Mouse (Mus musculus): ENCODE results near the gene Sobp. TPM values are rescaled to one million over a fixed set of nuclear protein-coding genes. Genes with fewer than 3 reads are reported as not detected.

The Sobp gene
- polyA plus RNA-seq, 1 experiment = not detected

DNA sequence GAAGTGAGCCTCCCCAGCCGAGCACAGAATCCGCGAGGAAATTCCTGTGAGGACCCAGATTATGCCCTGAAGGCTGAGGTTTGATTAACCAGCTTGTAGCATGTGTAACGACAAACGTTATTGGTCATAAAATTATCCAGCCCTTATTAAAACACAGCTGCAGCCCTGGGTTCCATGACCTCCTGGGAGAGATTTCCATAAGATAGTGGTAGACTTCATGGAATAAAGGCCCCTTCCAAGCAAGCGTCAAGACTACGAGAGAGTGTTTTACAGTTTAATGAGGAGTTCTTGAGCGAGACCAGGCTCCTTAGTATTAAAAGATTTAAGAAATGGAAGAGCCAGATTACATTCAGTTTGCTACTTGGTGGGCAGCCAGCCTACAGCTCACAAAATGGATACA is 76.6 kb downstream of the Sobp start:
- Histone ChIP-seq H3K4me1 (ENCODE audit: control insufficient read depth, insufficient read depth, low read length) (no peaks in the 10 kb centered on the region), H3K4me3 (ENCODE audit: insufficient read depth, low read length) (no peak overlapping the region), H3K27ac (ENCODE audit: insufficient read depth, low read depth, low read length) (no peak overlapping the region)
- TF ChIP-seq POLR2A (IDR thresholded peaks at IDR 0.05; ENCODE audit: borderline replicate concordance, low read depth, low read length) (no peak), CTCF (IDR thresholded peaks at IDR 0.05; ENCODE audit: low read depth, low read length) (no peak)

DNA sequence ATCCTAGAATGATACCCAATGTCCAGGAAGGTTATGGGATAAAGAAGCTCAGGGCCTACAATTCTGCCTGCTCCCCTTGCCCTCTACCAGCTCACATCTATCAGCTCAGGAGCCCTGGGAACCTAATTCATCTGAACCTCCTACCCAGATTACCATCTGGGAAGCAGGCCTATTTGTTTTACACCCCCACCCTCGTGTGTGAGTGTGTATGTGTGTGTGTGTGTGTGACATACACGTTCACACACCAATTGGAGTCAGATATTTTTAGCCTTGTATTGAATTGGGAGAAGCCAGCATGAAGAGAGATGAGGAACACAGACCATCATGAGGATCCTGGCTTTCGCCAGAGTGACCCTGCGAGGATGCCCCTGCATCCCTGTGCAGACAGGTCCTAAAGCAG is 77.7 kb downstream of the Sobp start:
- no peak overlapping the region for H3K27ac ChIP-seq (ENCODE audit: insufficient read depth, low read depth, low read length)
- no peaks in the 10 kb centered on the region for H3K4me1 ChIP-seq (ENCODE audit: control insufficient read depth, insufficient read depth, low read length)
- no peak overlapping the region for H3K4me3 ChIP-seq (ENCODE audit: insufficient read depth, low read length)
- TF ChIP-seq POLR2A (IDR thresholded peaks at IDR 0.05; ENCODE audit: borderline replicate concordance, low read depth, low read length) = no peak
- no peak for TF ChIP-seq CTCF (IDR thresholded peaks at IDR 0.05; ENCODE audit: low read depth, low read length)

DNA sequence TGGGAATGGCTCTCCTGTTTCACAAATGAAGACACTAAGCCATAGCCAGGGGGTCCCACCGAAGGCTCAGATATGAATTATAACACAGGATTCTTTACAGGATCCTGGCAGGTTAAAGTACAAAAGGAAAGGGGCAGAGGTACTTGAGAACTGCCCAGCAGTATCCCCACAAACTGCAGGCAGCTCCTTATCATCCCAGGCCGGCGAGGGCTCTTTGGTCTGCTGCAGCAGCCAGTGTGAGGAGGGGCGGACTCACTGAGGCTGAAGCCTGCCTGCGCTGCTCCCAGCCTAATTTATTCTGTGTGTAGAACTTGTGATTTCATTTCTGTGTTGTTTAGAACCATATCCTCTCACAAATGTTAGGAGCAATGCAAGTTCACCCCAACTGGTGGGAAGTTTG is 79.8 kb downstream of the Sobp start:
- no peaks in the 10 kb centered on the region for H3K4me1 ChIP-seq (ENCODE audit: control insufficient read depth, insufficient read depth, low read length)
- H3K4me3 ChIP-seq (ENCODE audit: insufficient read depth, low read length) = no peak overlapping the region
- TF ChIP-seq CTCF (IDR thresholded peaks at IDR 0.05; ENCODE audit: low read depth, low read length) = no peak
- no peak for TF ChIP-seq POLR2A (IDR thresholded peaks at IDR 0.05; ENCODE audit: borderline replicate concordance, low read depth, low read length)
- no peak overlapping the region for H3K27ac ChIP-seq (ENCODE audit: insufficient read depth, low read depth, low read length)

DNA sequence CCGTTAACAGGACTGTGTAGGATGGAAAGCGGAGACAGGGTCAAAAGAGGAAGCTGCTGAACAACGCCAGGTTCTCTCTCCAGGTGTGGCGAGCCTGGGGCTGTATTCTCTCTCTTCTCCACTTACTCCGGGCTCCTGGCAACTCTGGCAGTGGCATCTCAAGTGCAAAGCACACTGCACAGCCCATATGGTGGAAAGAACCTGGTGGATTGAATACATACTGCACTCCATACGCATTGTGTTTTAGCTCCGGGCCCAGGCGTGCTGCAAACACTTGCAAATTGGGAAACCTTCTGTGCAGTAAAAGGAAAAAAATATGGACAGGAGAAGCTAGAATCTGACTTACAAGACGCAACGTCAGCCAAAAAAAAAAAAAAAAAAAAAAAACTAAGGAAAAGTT is 80.9 kb downstream of the Sobp start:
- no peak for TF ChIP-seq CTCF (IDR thresholded peaks at IDR 0.05; ENCODE audit: low read depth, low read length)
- no peak for TF ChIP-seq POLR2A (IDR thresholded peaks at IDR 0.05; ENCODE audit: borderline replicate concordance, low read depth, low read length)

DNA sequence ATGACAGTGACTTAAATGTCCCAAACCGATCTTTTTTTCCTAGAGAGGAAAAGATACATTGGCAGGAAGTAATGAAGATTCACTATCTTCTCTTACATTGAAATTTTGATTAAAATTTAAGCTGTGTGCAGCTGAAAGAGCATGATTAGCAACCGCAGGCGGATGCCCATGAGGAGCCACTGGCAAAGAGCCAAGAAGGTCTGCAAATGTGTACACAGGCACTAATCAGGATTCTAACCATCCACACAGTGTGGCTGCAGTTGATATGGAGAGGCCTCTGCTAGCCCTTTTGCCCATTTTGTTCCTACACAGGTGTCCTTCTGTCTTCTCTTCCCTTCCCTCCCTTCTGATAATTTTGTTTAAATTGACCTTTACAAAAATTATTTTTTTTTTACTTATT is 84.3 kb downstream of the Sobp start:
- no peak for TF ChIP-seq POLR2A (IDR thresholded peaks at IDR 0.05; ENCODE audit: borderline replicate concordance, low read depth, low read length)
- no peak for TF ChIP-seq CTCF (IDR thresholded peaks at IDR 0.05; ENCODE audit: low read depth, low read length)
- H3K27ac ChIP-seq (ENCODE audit: insufficient read depth, low read depth, low read length) = no peak overlapping the region
- no peaks in the 10 kb centered on the region for H3K4me1 ChIP-seq (ENCODE audit: control insufficient read depth, insufficient read depth, low read length)
- no peak overlapping the region for H3K4me3 ChIP-seq (ENCODE audit: insufficient read depth, low read length)

More for the DNA sequence above, 80.9 kb downstream of the Sobp start:
- H3K27ac ChIP-seq (ENCODE audit: insufficient read depth, low read depth, low read length) = no peak overlapping the region
- no peak overlapping the region for H3K4me3 ChIP-seq (ENCODE audit: insufficient read depth, low read length)
- no peaks in the 10 kb centered on the region for H3K4me1 ChIP-seq (ENCODE audit: control insufficient read depth, insufficient read depth, low read length)

DNA sequence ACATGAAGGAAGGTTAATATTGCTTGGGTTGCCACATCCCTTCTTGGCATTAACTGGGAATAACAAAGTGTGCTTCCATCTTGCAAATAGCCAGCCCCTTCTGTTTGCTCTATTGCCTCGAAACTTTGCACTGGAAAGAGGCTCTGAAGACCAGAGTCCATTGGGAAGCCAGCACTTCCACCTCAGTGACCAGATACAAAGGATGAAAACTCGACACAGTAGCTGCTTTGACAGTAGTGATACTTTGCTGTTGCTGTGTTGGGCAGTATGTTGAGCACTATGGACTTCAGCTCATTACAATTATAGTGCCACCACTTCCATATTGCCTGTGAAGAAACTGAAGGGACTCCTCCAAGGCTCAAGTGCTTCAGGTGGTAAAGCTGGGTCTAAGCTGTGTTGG is 86.9 kb downstream of the Sobp start:
- Histone ChIP-seq H3K4me1 (ENCODE audit: control insufficient read depth, insufficient read depth, low read length) (no peaks in the 10 kb centered on the region), H3K27ac (ENCODE audit: insufficient read depth, low read depth, low read length) (no peak overlapping the region), H3K4me3 (ENCODE audit: insufficient read depth, low read length) (no peak overlapping the region)
- TF ChIP-seq POLR2A (IDR thresholded peaks at IDR 0.05; ENCODE audit: borderline replicate concordance, low read depth, low read length) = no peak
- TF ChIP-seq CTCF (IDR thresholded peaks at IDR 0.05; ENCODE audit: low read depth, low read length) = no peak

DNA sequence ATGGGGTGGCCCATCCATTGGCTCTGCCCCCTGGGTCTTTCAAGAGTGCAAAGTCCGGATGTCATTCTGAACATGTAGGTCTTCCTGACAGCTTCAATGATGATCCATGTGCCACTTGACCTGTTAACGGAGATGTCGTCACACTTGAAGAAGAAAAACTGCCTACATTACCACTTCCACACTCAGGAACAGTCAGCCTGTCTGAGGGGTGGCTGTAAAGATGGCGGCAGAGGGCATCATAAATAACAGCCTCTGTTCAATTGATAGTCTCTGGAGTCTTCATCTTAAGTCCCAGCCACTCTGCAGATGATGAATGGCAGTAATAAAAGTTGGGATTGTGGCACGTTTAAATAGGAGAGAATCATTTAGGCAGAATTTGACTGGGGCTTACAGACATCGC is 87.4 kb downstream of the Sobp start:
- TF ChIP-seq CTCF (IDR thresholded peaks at IDR 0.05; ENCODE audit: low read depth, low read length) (no peak), POLR2A (IDR thresholded peaks at IDR 0.05; ENCODE audit: borderline replicate concordance, low read depth, low read length) (no peak)
- no peak overlapping the region for H3K4me3 ChIP-seq (ENCODE audit: insufficient read depth, low read length)
- H3K4me1 ChIP-seq (ENCODE audit: control insufficient read depth, insufficient read depth, low read length) = no peaks in the 10 kb centered on the region
- H3K27ac ChIP-seq (ENCODE audit: insufficient read depth, low read depth, low read length) = no peak overlapping the region

DNA sequence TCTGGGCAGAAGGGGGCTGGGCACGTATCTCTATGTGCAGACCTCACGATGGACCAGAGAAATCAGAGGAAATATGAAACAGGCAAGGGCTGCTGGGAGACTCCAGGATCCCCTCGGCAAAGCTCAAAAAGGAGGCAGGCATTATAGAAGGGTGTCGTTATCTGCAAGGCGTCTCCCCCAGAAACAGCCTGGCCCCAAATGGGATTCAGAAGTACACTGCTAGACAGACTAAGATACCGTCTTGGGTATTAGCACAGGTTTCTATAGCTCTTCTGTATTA is 90.3 kb downstream of the Sobp start:
- Histone ChIP-seq H3K4me1 (ENCODE audit: control insufficient read depth, insufficient read depth, low read length) (no peaks in the 10 kb centered on the region), H3K4me3 (ENCODE audit: insufficient read depth, low read length) (no peak overlapping the region), H3K27ac (ENCODE audit: insufficient read depth, low read depth, low read length) (no peak overlapping the region)
- TF ChIP-seq POLR2A (IDR thresholded peaks at IDR 0.05; ENCODE audit: borderline replicate concordance, low read depth, low read length) (no peak), CTCF (IDR thresholded peaks at IDR 0.05; ENCODE audit: low read depth, low read length) (no peak)

DNA sequence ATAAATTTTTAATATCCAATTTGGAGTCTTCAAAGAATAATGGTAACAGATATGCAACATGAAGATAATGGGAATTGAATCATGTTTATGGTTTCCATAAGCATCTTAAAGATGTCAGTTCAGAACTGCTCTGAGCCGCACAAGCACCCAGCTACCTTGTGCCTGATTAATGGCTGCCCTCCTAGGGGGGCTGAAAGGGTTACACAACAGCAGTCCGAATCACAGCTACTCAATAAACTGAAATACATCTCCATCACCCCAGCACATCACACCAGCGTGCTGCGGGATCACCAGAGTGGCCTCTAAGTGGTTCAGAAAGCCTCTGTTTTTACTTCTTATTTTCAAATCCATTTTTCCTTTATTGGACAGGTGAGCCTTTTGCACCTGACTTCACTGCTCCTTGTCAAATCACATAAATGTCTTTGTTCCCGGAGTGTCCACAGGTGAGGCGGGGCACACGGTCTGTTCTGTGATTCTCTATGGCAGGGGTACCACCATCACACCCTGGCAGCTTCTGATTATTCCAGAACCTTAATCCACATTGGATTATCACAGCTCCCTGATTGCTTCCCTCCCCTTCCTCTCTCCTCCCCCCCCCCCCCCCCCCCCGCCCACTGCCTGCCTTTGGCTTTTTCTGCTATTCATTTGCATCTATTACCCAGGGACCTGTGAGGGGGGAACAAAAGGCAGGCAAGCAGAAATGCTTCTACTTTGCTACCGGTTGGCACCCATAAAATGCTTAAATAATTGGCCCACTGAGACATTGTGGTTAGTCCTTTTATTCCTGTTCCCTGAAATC is 90.8 kb downstream of the Sobp start:
- TF ChIP-seq POLR2A (IDR thresholded peaks at IDR 0.05; ENCODE audit: borderline replicate concordance, low read depth, low read length) = no peak
- TF ChIP-seq CTCF (IDR thresholded peaks at IDR 0.05; ENCODE audit: low read depth, low read length) = no peak
- Histone ChIP-seq H3K4me1 (ENCODE audit: control insufficient read depth, insufficient read depth, low read length) (no peaks in the 10 kb centered on the region), H3K4me3 (ENCODE audit: insufficient read depth, low read length) (no peak overlapping the region), H3K27ac (ENCODE audit: insufficient read depth, low read depth, low read length) (no peak overlapping the region)

DNA sequence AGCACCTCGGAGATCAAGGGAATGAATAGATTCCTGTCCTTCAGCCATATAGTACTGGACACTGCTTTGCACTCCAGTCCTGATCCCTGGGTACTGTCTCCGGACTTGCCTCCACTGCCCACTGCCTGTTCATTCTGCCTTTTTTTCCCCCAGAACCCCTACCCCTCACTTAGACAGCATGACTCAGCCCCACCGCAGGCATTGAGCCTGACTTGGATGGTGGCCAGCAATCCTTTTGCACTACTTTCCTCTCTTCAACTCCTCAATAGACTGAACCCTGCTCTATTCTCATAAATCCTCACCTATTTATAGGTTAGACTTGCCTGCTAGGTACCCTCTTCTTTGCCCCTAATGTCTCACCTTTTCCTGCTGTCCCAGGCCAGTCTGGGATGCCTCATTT is 93.0 kb downstream of the Sobp start:
- no peak for TF ChIP-seq CTCF (IDR thresholded peaks at IDR 0.05; ENCODE audit: low read depth, low read length)
- TF ChIP-seq POLR2A (IDR thresholded peaks at IDR 0.05; ENCODE audit: borderline replicate concordance, low read depth, low read length) = no peak
- Histone ChIP-seq H3K27ac (ENCODE audit: insufficient read depth, low read depth, low read length) (no peak overlapping the region), H3K4me1 (ENCODE audit: control insufficient read depth, insufficient read depth, low read length) (no peaks in the 10 kb centered on the region), H3K4me3 (ENCODE audit: insufficient read depth, low read length) (no peak overlapping the region)

Measured in bone marrow macrophage, adult 2 months (primary cell).